9 mouse cellular contexts compared by ENCODE assay signal in genomic region chr8:3499751-3500150, GRCm38 (mm10). TPM values are rescaled to one million over a fixed set of nuclear protein-coding genes. Genes with fewer than 3 reads are reported as not detected.
A peak's percentile ranks its signal among the peaks of the same experiment; 100 is the strongest.
DNase-seq lines count a peak whose midpoint lies in the region; ATAC-seq and TF ChIP-seq lines count a peak whose summit lies in the region.
"Had no signal": no experiment of that assay in that cellular context is flagged by ENCODE, and none has a peak within 500 bp of the region (broad histone marks: within the 10 kb centered on the region; RNA-seq: fewer than 3 reads in every experiment).

No protein-coding gene starts in this region.

- dilution Hi-C loops in CH12.LX (cut with MboI; ENCODE audit: extremely low pct_ligation_motif_present, extremely low pct_unique_long_range_greater_than_20kb, low sequenced_read_pairs): no loop called here

- in situ Hi-C loops in CH12.LX (cut with MboI; ENCODE audit: low pct_ligation_motif_present, low pct_unique_long_range_greater_than_20kb, low sequenced_read_pairs): no loop called here

- no peak for DNase-seq in heart, adult 2 months
- no peak for DNase-seq in heart, postnatal 10 days
- no peak for DNase-seq in CH12.LX (ENCODE audit: extremely low read depth)
- no peak for DNase-seq in liver, postnatal 0 days
- no peak for DNase-seq in left cerebral cortex, postnatal 36 days (ENCODE audit: low spot score in 2 of 2)
- no peak for DNase-seq in embryo, embryonic 10.5 days (ENCODE audit: low spot score)
- no peak for DNase-seq in adrenal gland, postnatal 25 days

- ATAC-seq in forebrain, embryonic 15.5 days (replicated peaks): no peak
- ATAC-seq in liver, postnatal 0 days: peak; percentile 31

- peak overlapping the region; percentile 94 for H3K27ac ChIP-seq in heart, adult 2 months
- no peak overlapping the region for H3K27ac ChIP-seq in CH12.LX (ENCODE audit: insufficient read depth, low read depth)
- peak overlapping the region; percentile 88 for H3K27ac ChIP-seq in forebrain, embryonic 15.5 days (replicated peaks)
- peak overlapping the region; percentile 83 for H3K27ac ChIP-seq in liver, postnatal 0 days (ENCODE audit: low read depth)

- peaks cover 2% of the 10 kb centered on the region for H3K4me1 ChIP-seq in heart, adult 2 months (ENCODE audit: control insufficient read depth, insufficient read depth, low read length)
- H3K4me1 ChIP-seq in CH12.LX (ENCODE audit: control insufficient read depth in 1 of 2, insufficient read depth in 2 of 2): peaks cover 2 to 15% of the 10 kb centered on the region in 2 experiments; a peak in 3 of 4 replicates
- peaks cover 38% of the 10 kb centered on the region for H3K4me1 ChIP-seq in forebrain, embryonic 15.5 days
- H3K4me1 ChIP-seq in liver, postnatal 0 days (ENCODE audit: insufficient read depth): peaks cover 22% of the 10 kb centered on the region

- H3K9ac ChIP-seq in heart, adult 2 months (ENCODE audit: low read depth, low read length): peak overlapping the region; percentile 85
- peak overlapping the region; percentile 77 for H3K9ac ChIP-seq in CH12.LX (ENCODE audit: insufficient read depth, low read depth)
- H3K9ac ChIP-seq in forebrain, embryonic 15.5 days (replicated peaks): peak overlapping the region; percentile 61
- H3K9ac ChIP-seq in liver, postnatal 0 days (replicated peaks): peak overlapping the region; percentile 77

- WGBS in heart, adult 2 months: 2% methylated on average over 8 of the region's 8 CpGs
- 9% methylated on average over 8 of the region's 8 CpGs for WGBS in forebrain, embryonic 15.5 days
- 5% methylated on average over 8 of the region's 8 CpGs for WGBS in liver, postnatal 0 days (ENCODE audit: insufficient replicate concordance)

- intact Hi-C loops in heart, adult 2 months (cut with DNase I): loop anchor here (1.0 kb wide), 1 partner anchor 17 kb away; no protein-coding TSS in a partner anchor
- intact Hi-C loops in heart, postnatal 10 days (cut with DNase I): loop anchor here (10.0 kb wide), 1 partner anchor 665 kb away; the partner anchor contains the start of gene Evi5l
- intact Hi-C loops in left cerebral cortex, postnatal 36 days (cut with DNase I): no loop called here

- peaks cover 1% of the 10 kb centered on the region; the same call in 1 of the 2 replicates for H3K79me2 ChIP-seq in heart, adult 2 months (replicated peaks; ENCODE audit: control insufficient read depth, insufficient read depth, low read length)
- H3K79me2 ChIP-seq in CH12.LX (replicated peaks; ENCODE audit: control insufficient read depth, extremely low read depth, insufficient read depth, poor library complexity, severe bottlenecking): no peaks in the 10 kb centered on the region

- TF ChIP-seq POLR2A in heart, adult 2 months (IDR thresholded peaks at IDR 0.05; ENCODE audit: insufficient read depth, low read depth, low read length): no peak
- no peak for TF ChIP-seq POLR2A in CH12.LX (IDR thresholded peaks at IDR 0.05; ENCODE audit: low read depth, low read length)

- peak overlapping the region; percentile 51 for H3K4me2 ChIP-seq in CH12.LX (ENCODE audit: insufficient read depth, low read depth, poor library complexity, severe bottlenecking)
- peak overlapping the region; percentile 71 for H3K4me2 ChIP-seq in forebrain, embryonic 15.5 days (replicated peaks)
- peak overlapping the region; percentile 89 for H3K4me2 ChIP-seq in liver, postnatal 0 days (ENCODE audit: low read depth, low read length)

- H3K9me3 ChIP-seq in CH12.LX (replicated peaks; ENCODE audit: low read length): no peaks in the 10 kb centered on the region
- H3K9me3 ChIP-seq in forebrain, embryonic 15.5 days: no peaks in the 10 kb centered on the region
- H3K9me3 ChIP-seq in liver, postnatal 0 days (ENCODE audit: low read length): no peaks in the 10 kb centered on the region

- H3K36me3 ChIP-seq in heart, adult 2 months (ENCODE audit: control insufficient read depth, insufficient read depth, low read length): no peaks in the 10 kb centered on the region
- H3K36me3 ChIP-seq in CH12.LX (replicated peaks in 1 of 2; ENCODE audit: control insufficient read depth in 1 of 2, insufficient read depth in 1 of 2, low read length in 1 of 2): peaks cover 0 to 6% of the 10 kb centered on the region in 2 experiments
- peaks cover 27% of the 10 kb centered on the region for H3K36me3 ChIP-seq in forebrain, embryonic 15.5 days
- H3K36me3 ChIP-seq in liver, postnatal 0 days (replicated peaks; ENCODE audit: insufficient read depth, low read length): peaks cover 11% of the 10 kb centered on the region

- no peak for TF ChIP-seq EP300 in heart, adult 2 months (IDR thresholded peaks at IDR 0.05; ENCODE audit: insufficient read depth, low read depth, low read length)
- no peak for TF ChIP-seq EP300 in CH12.LX (IDR thresholded peaks at IDR 0.05; ENCODE audit: low read length)
- TF ChIP-seq EP300 in liver, postnatal 0 days (IDR thresholded peaks at IDR 0.05; ENCODE audit: low read depth): no peak

- no peaks in the 10 kb centered on the region for H3K27me3 ChIP-seq in heart, adult 2 months (ENCODE audit: control insufficient read depth, insufficient read depth, low read length)
- H3K27me3 ChIP-seq in CH12.LX (replicated peaks): peaks cover 28% of the 10 kb centered on the region
- no peaks in the 10 kb centered on the region for H3K27me3 ChIP-seq in forebrain, embryonic 15.5 days
- no peaks in the 10 kb centered on the region for H3K27me3 ChIP-seq in liver, postnatal 0 days (ENCODE audit: insufficient read depth, low read length)

- no peak for TF ChIP-seq RAD21 in CH12.LX (IDR thresholded peaks at IDR 0.05; ENCODE audit: low read depth, low read length)

- H3K4me3 ChIP-seq in heart, adult 2 months: peak overlapping the region; percentile 87
- H3K4me3 ChIP-seq in CH12.LX (replicated peaks in 1 of 3; ENCODE audit: low read depth in 2 of 3, low read length in 2 of 3, poor library complexity in 1 of 3): peak overlapping the region; percentile 63 to 81 (median 70)
- peak overlapping the region; percentile 68 for H3K4me3 ChIP-seq in forebrain, embryonic 15.5 days
- peak overlapping the region; percentile 84 for H3K4me3 ChIP-seq in liver, postnatal 0 days (ENCODE audit: low read depth, low read length)

- no peak for TF ChIP-seq CTCF in heart, adult 2 months (IDR thresholded peaks at IDR 0.05)
- no peak for TF ChIP-seq CTCF in CH12.LX (conservative IDR thresholded peaks at IDR 0.05 in 1 of 2, IDR thresholded peaks at IDR 0.05 in 1 of 2; ENCODE audit: low read depth in 2 of 2, low read length in 2 of 2)
- TF ChIP-seq CTCF in liver, postnatal 0 days (IDR thresholded peaks at IDR 0.05; ENCODE audit: low read depth): no peak

RNA-seq across cellular contexts. Expression of gene Mcoln1, which starts 0.5 kb away (rescaled TPM):
- 10 to 100 TPM; 20.6 to 23.1 TPM for total RNA-seq in heart, adult 2 months (2021)
- 86.9 and 123 TPM in 2 replicates for polyA plus RNA-seq in heart, adult 2 months (2012; rRNA removed)
- total RNA-seq in heart, postnatal 10 days (2021): 10 to 100 TPM; 27.1 to 28.3 TPM
- 18.1 and 20.5 TPM in 2 replicates for total RNA-seq in CH12.LX (2012; rRNA removed)
- total RNA-seq in CH12.LX (2014; rRNA removed): 11.5 and 13.0 TPM in 2 replicates
- 26.5 and 28.0 TPM in 2 replicates for polyA plus RNA-seq in CH12.LX (2012; ENCODE audit: insufficient read length, low read depth)
- polyA plus RNA-seq in forebrain, embryonic 15.5 days (2015; fragmentation: Nextera tagmentation; extraction: Ambion mirVana): 88.9 and 95.4 TPM in 2 replicates
- polyA plus RNA-seq in liver, postnatal 0 days (2015; fragmentation: Nextera tagmentation; extraction: Ambion mirVana): 19.9 and 20.6 TPM in 2 replicates
- 10 to 100 TPM; 78.8 to 98.1 TPM for total RNA-seq in left cerebral cortex, postnatal 36 days (2021)
- 46.3 and 46.5 TPM in 2 replicates for total RNA-seq in adrenal gland, postnatal 25 days (2021)

RNA-seq across cellular contexts. Expression of gene Zfp358, which starts 6.8 kb away (rescaled TPM):
- 10 to 100 TPM; 24.9 to 30.7 TPM for total RNA-seq in heart, adult 2 months (2021)
- polyA plus RNA-seq in heart, adult 2 months (2012; rRNA removed): 51.3 and 53.9 TPM in 2 replicates
- 10 to 100 TPM; 25.7 to 27.2 TPM for total RNA-seq in heart, postnatal 10 days (2021)
- total RNA-seq in CH12.LX (2012; rRNA removed) (0.25 and 0.64 TPM in 2 replicates), CH12.LX (2014; rRNA removed) (0.54 TPM in 1 of 2 replicates, not detected in the other)
- polyA plus RNA-seq in CH12.LX (2012; ENCODE audit: insufficient read length, low read depth): 0.17 TPM in 1 of 2 replicates, not detected in the other
- polyA plus RNA-seq in forebrain, embryonic 15.5 days (2015; fragmentation: Nextera tagmentation; extraction: Ambion mirVana): 74.3 and 79.6 TPM in 2 replicates
- polyA plus RNA-seq in liver, postnatal 0 days (2015; fragmentation: Nextera tagmentation; extraction: Ambion mirVana): 4.9 and 6.3 TPM in 2 replicates
- 10 to 100 TPM; 28.7 to 30.8 TPM for total RNA-seq in left cerebral cortex, postnatal 36 days (2021)
- 18.2 and 24.3 TPM in 2 replicates for total RNA-seq in adrenal gland, postnatal 25 days (2021)

RNA-seq across cellular contexts. Expression of gene Pnpla6, which starts 15.4 kb away (rescaled TPM):
- total RNA-seq in heart, adult 2 months (2021): 10 to 100 TPM in 1 of 2 experiments, 1 to 10 TPM in 1; 8.5 to 11.1 TPM
- polyA plus RNA-seq in heart, adult 2 months (2012; rRNA removed): 24.8 and 25.1 TPM in 2 replicates
- total RNA-seq in heart, postnatal 10 days (2021): 10 to 100 TPM; 12.9 to 13.8 TPM
- total RNA-seq in CH12.LX (2012; rRNA removed) (27.7 and 29.6 TPM in 2 replicates), CH12.LX (2014; rRNA removed) (12.5 and 13.7 TPM in 2 replicates)
- polyA plus RNA-seq in CH12.LX (2012; ENCODE audit: insufficient read length, low read depth): 38.6 and 39.8 TPM in 2 replicates
- 28.0 and 28.1 TPM in 2 replicates for polyA plus RNA-seq in forebrain, embryonic 15.5 days (2015; fragmentation: Nextera tagmentation; extraction: Ambion mirVana)
- polyA plus RNA-seq in liver, postnatal 0 days (2015; fragmentation: Nextera tagmentation; extraction: Ambion mirVana): 6.4 TPM in 2 replicates
- total RNA-seq in left cerebral cortex, postnatal 36 days (2021): 10 to 100 TPM; 55.9 to 79.2 TPM
- total RNA-seq in adrenal gland, postnatal 25 days (2021): 41.7 and 63.8 TPM in 2 replicates

RNA-seq across cellular contexts. Expression of gene Tex45, which starts 29.1 kb away (rescaled TPM):
- total RNA-seq in heart, adult 2 months (2021): under 1 TPM in 1 of 2 experiments, not detected in 1; 0.14 TPM
- polyA plus RNA-seq in heart, adult 2 months (2012; rRNA removed): 0.12 TPM in 1 of 2 replicates, not detected in the other
- under 1 TPM in 1 of 2 experiments, not detected in 1; 0.17 TPM for total RNA-seq in heart, postnatal 10 days (2021)
- total RNA-seq in CH12.LX (2012; rRNA removed): not detected in 2 replicates
- not detected in 2 replicates for total RNA-seq in CH12.LX (2014; rRNA removed)
- polyA plus RNA-seq in CH12.LX (2012; ENCODE audit: insufficient read length, low read depth): not detected in 2 replicates
- 0.11 and 0.25 TPM in 2 replicates for polyA plus RNA-seq in forebrain, embryonic 15.5 days (2015; fragmentation: Nextera tagmentation; extraction: Ambion mirVana)
- polyA plus RNA-seq in liver, postnatal 0 days (2015; fragmentation: Nextera tagmentation; extraction: Ambion mirVana): not detected in 2 replicates
- total RNA-seq in left cerebral cortex, postnatal 36 days (2021): under 1 TPM in 1 of 2 experiments, not detected in 1; 0.61 TPM
- total RNA-seq in adrenal gland, postnatal 25 days (2021): not detected in 2 replicates
- total RNA-seq: left cerebral cortex, postnatal 25 days had no signal

RNA-seq across cellular contexts. Expression of gene Pex11g, which starts 32.3 kb away (rescaled TPM):
- total RNA-seq in heart, adult 2 months (2021): 1 to 10 TPM; 2.4 to 3.1 TPM
- polyA plus RNA-seq in heart, adult 2 months (2012; rRNA removed): 4.5 and 5.5 TPM in 2 replicates
- total RNA-seq in heart, postnatal 10 days (2021): 1 to 10 TPM; 4.4 to 5.5 TPM
- 4.9 and 5.9 TPM in 2 replicates for total RNA-seq in CH12.LX (2012; rRNA removed)
- 1.3 and 2.4 TPM in 2 replicates for total RNA-seq in CH12.LX (2014; rRNA removed)
- polyA plus RNA-seq in CH12.LX (2012; ENCODE audit: insufficient read length, low read depth): 1.9 and 2.7 TPM in 2 replicates
- 3.3 and 3.8 TPM in 2 replicates for polyA plus RNA-seq in forebrain, embryonic 15.5 days (2015; fragmentation: Nextera tagmentation; extraction: Ambion mirVana)
- 14.8 and 14.9 TPM in 2 replicates for polyA plus RNA-seq in liver, postnatal 0 days (2015; fragmentation: Nextera tagmentation; extraction: Ambion mirVana)
- total RNA-seq in left cerebral cortex, postnatal 36 days (2021): 1 to 10 TPM in 1 of 2 experiments, under 1 TPM in 1; 0.54 to 1.3 TPM
- 11.2 and 12.4 TPM in 2 replicates for total RNA-seq in adrenal gland, postnatal 25 days (2021)

Comparison
In these comparisons a context has a peak if more than half of its experiments do, and no peak if none do; other contexts are left out.
1. RNA of gene Zfp358, which starts 6.8 kb away (total RNA-seq): 28.7 to 30.8 TPM in left cerebral cortex, postnatal 36 days, 24.9 to 30.7 TPM in heart, adult 2 months, 25.7 to 27.2 TPM in heart, postnatal 10 days and 18.2 to 24.3 TPM in adrenal gland, postnatal 25 days; 0.25 to 0.64 TPM in CH12.LX; every median in the first group is over 10 times any median in the second.
2. Peak in every context shown above with its lines, with median percentiles within 50 percentile points of each other: H3K4me3 ChIP-seq, H3K9ac ChIP-seq and H3K4me2 ChIP-seq.